Mouse (Mus musculus): Measurements from ENCODE around the gene Mthfd1l. TPM values are rescaled to one million over a fixed set of nuclear protein-coding genes. Genes with fewer than 3 reads are reported as not detected.
A peak's percentile ranks its signal among the peaks of the same experiment; 100 is the strongest.

The Mthfd1l gene
- polyA plus RNA-seq, 1 experiment from 2014 or later = 5.5 TPM

DNA sequence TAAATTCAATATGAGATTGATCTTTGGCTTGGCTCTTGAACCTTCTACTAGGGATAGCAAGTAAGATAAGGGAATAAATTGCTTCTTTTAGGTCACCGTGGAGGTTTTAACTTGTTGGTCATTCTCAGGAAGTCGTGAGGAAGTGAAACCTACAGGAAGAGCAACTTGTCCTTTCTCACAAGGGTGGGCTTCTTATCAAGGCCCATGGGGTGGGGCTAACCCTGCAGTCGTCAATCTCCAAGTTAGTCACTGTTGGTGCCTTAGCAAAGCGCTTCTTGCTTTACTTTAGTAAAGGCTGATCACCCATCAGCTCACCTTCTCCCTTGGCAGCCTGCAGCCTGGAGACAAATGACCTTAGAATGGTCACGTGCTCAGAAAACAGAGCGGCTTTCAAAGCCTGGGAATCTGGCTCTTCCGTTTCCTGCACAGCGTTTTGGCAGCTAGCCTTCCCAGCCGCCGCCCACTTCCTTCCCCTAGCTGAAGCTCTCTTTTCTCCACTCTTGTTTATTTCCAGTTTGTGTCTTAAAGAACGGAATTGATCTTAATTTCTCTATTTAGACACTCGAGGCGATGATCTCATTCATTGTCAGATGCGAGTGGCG, 106.8 kb downstream of the Mthfd1l start:
- Histone ChIP-seq H3K4me3 (ENCODE audit: low read depth, low read length) (peak overlapping the region; percentile 2; the same call in 1 of the 2 replicates), H3K27ac (replicated peaks) (peak overlapping the region; percentile 81), H3K36me3 (ENCODE audit: control insufficient read depth, insufficient read depth, low read length) (no peaks in the 10 kb centered on the region), H3K27me3 (ENCODE audit: control insufficient read depth, insufficient read depth, low read length) (no peaks in the 10 kb centered on the region), H3K4me2 (replicated peaks; ENCODE audit: low read depth) (peak overlapping the region; percentile 43), H3K9ac (ENCODE audit: low read length) (no peak overlapping the region), H3K9me3 (ENCODE audit: control insufficient read depth, low read length) (no peaks in the 10 kb centered on the region), H3K4me1 (replicated peaks; ENCODE audit: control insufficient read depth, insufficient read depth) (no peaks in the 10 kb centered on the region)
- TF ChIP-seq EP300 (optimal IDR thresholded peaks at IDR 0.05) (no peak), CTCF (IDR thresholded peaks at IDR 0.05; ENCODE audit: low read depth) (no peak)
- DNase-seq (ENCODE audit: low spot score) (peak; percentile 63), ATAC-seq (ENCODE audit: low FRiP score, low TSS enrichment) (peak; percentile 73)
- WGBS = 17% methylated on average over 15 of the region's 15 CpGs

DNA sequence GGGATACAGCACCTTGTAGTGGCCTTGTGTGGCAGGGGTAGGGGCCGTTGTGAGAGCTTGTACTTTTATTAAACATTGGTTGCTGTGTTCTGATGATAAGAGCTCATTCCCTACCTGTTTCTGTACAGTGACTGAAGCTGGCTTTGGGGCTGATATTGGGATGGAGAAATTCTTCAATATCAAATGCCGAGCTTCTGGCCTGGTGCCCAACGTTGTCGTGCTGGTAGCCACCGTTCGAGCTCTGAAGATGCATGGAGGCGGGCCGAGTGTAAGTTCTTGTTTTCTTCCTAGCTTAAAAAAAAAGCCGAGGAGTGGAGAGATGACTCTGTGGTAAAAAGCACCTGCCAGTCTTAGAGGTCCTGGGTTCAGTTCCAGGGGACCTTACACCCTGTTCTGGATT, 110.7 kb downstream of the Mthfd1l start:
- Histone ChIP-seq H3K9me3 (ENCODE audit: control insufficient read depth, low read length) (no peaks in the 10 kb centered on the region), H3K4me3 (ENCODE audit: low read depth, low read length) (no peak overlapping the region), H3K4me2 (replicated peaks; ENCODE audit: low read depth) (no peak overlapping the region), H3K36me3 (ENCODE audit: control insufficient read depth, insufficient read depth, low read length) (no peaks in the 10 kb centered on the region), H3K9ac (ENCODE audit: low read length) (no peak overlapping the region), H3K4me1 (replicated peaks; ENCODE audit: control insufficient read depth, insufficient read depth) (no peaks in the 10 kb centered on the region), H3K27ac (replicated peaks) (no peak overlapping the region), H3K27me3 (ENCODE audit: control insufficient read depth, insufficient read depth, low read length) (no peaks in the 10 kb centered on the region)
- DNase-seq (ENCODE audit: low spot score) (no peak), ATAC-seq (ENCODE audit: low FRiP score, low TSS enrichment) (no peak)
- TF ChIP-seq EP300 (optimal IDR thresholded peaks at IDR 0.05) = no peak
- TF ChIP-seq CTCF (IDR thresholded peaks at IDR 0.05; ENCODE audit: low read depth) = no peak
- WGBS = 89% methylated on average over 9 of the region's 9 CpGs

DNA sequence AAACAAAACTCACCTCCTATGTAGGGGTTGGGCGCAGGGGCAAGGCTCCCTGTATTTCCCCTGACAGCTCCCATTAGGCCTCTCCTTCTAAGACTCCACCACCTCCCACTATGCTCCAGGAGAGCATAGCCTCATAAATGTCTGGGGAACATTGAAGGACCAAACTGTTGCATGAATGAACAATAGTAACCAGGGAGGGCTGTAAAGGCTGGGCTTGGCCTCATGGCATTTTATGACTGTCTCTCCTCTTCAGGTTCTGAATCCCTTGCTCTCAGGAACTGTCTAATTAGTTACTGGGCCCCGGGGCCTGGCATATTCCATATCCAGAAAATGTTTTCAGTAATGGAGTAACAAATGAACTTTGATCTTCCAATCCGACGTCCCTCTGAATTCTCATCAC, 112.0 kb downstream of the Mthfd1l start:
- Histone ChIP-seq H3K27ac (replicated peaks) (no peak overlapping the region), H3K9ac (ENCODE audit: low read length) (no peak overlapping the region), H3K27me3 (ENCODE audit: control insufficient read depth, insufficient read depth, low read length) (no peaks in the 10 kb centered on the region), H3K4me3 (ENCODE audit: low read depth, low read length) (no peak overlapping the region), H3K9me3 (ENCODE audit: control insufficient read depth, low read length) (no peaks in the 10 kb centered on the region), H3K36me3 (ENCODE audit: control insufficient read depth, insufficient read depth, low read length) (no peaks in the 10 kb centered on the region), H3K4me2 (replicated peaks; ENCODE audit: low read depth) (no peak overlapping the region), H3K4me1 (replicated peaks; ENCODE audit: control insufficient read depth, insufficient read depth) (no peaks in the 10 kb centered on the region)
- TF ChIP-seq CTCF (IDR thresholded peaks at IDR 0.05; ENCODE audit: low read depth) = no peak
- no peak for TF ChIP-seq EP300 (optimal IDR thresholded peaks at IDR 0.05)
- 79% methylated on average over 4 of the region's 4 CpGs for WGBS
- no peak for ATAC-seq (ENCODE audit: low FRiP score, low TSS enrichment)
- DNase-seq (ENCODE audit: low spot score) = no peak

DNA sequence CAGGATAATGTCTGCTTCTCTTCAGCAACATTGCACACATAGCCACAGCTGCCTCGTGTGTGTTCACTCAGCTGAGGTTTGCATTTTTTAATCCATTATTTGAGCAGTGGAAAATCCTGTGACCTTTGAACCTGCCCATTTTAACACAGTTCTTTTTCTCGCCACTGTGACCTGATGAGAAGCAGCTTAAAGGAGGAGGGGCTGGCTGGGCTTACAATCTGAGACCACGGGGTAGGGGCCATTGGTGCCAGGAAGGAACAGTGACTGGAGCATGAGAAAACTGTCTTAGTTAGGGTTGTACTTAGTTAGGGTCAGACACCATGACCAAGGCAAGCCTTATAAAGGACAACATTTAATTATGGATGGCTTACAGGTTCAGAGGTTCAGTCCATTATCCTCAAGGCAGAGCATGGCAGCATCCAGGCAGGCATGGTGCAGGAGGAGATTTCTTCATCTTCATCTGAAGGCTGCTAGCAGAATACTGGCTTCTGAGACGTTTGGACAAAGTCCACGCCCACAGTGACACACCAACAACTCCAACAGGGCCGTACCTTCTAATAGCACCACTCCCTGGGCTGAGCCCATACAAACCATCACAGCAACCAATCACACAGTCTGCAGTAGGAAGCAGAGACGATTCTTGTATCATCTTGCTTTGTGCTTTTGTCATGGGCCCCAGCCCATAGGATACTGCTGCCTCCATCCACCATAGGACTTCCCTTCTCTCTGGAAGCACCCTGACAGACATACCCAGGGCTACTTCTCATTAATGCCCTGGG, 112.6 kb downstream of the Mthfd1l start:
- Histone ChIP-seq H3K4me3 (ENCODE audit: low read depth, low read length) (no peak overlapping the region), H3K9me3 (ENCODE audit: control insufficient read depth, low read length) (no peaks in the 10 kb centered on the region), H3K9ac (ENCODE audit: low read length) (no peak overlapping the region), H3K4me2 (replicated peaks; ENCODE audit: low read depth) (no peak overlapping the region), H3K36me3 (ENCODE audit: control insufficient read depth, insufficient read depth, low read length) (no peaks in the 10 kb centered on the region), H3K4me1 (replicated peaks; ENCODE audit: control insufficient read depth, insufficient read depth) (no peaks in the 10 kb centered on the region), H3K27ac (replicated peaks) (no peak overlapping the region), H3K27me3 (ENCODE audit: control insufficient read depth, insufficient read depth, low read length) (no peaks in the 10 kb centered on the region)
- peak; percentile 66 for ATAC-seq (ENCODE audit: low FRiP score, low TSS enrichment)
- peak; percentile 21 for DNase-seq (ENCODE audit: low spot score)
- TF ChIP-seq CTCF (IDR thresholded peaks at IDR 0.05; ENCODE audit: low read depth) (no peak), EP300 (optimal IDR thresholded peaks at IDR 0.05) (no peak)
- 49% methylated on average over 7 of the region's 7 CpGs for WGBS

DNA sequence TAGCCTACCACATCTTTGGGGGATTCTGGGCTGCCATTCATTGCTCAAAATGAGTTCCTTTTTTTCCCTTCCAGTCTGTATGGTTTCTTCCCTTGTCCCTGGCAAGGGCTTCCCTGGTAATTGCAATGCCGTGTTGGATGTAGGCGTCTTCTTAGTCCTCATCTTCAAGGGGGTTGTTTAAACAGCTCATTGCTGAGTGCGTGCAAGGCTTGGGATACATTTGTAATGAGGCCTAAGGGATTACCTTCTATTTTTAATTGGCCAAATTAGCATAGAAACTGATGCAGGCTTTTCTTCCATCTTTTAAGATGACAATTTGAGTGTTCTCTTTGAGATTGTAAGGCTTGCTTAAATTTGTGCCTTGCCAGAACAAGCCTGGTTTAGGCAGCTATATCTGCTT, 114.6 kb downstream of the Mthfd1l start:
- H3K4me1 ChIP-seq (replicated peaks; ENCODE audit: control insufficient read depth, insufficient read depth) = no peaks in the 10 kb centered on the region
- TF ChIP-seq CTCF (IDR thresholded peaks at IDR 0.05; ENCODE audit: low read depth) (no peak), EP300 (optimal IDR thresholded peaks at IDR 0.05) (no peak)
- no peaks in the 10 kb centered on the region for H3K36me3 ChIP-seq (ENCODE audit: control insufficient read depth, insufficient read depth, low read length)
- no peaks in the 10 kb centered on the region for H3K9me3 ChIP-seq (ENCODE audit: control insufficient read depth, low read length)
- 87% methylated on average over 3 of the region's 3 CpGs for WGBS
- H3K27ac ChIP-seq (replicated peaks) = no peak overlapping the region
- ATAC-seq (ENCODE audit: low FRiP score, low TSS enrichment) (no peak), DNase-seq (ENCODE audit: low spot score) (no peak)
- H3K4me2 ChIP-seq (replicated peaks; ENCODE audit: low read depth) = no peak overlapping the region
- no peak overlapping the region for H3K4me3 ChIP-seq (ENCODE audit: low read depth, low read length)
- no peak overlapping the region for H3K9ac ChIP-seq (ENCODE audit: low read length)
- H3K27me3 ChIP-seq (ENCODE audit: control insufficient read depth, insufficient read depth, low read length) = no peaks in the 10 kb centered on the region

All from stomach, postnatal 0 days (tissue).